Mouse (Mus musculus) G1E (cell line): Measurements from ENCODE around the gene Dpy30. TPM values are rescaled to one million over a fixed set of nuclear protein-coding genes. Genes with fewer than 3 reads are reported as not detected.

Experiments used
- ATAC-seq: 2 replicates; pipeline ENCODE4 v1.8.0; 2016; ENCODE audit warnings: mild to moderate bottlenecking; ENCODE audit not compliant: insufficient number of reproducible peaks, poor library complexity, low FRiP score, severe bottlenecking; ENCODE audit errors: extremely low read depth
- DNase-seq: peaks from one replicate; pipeline ENCODE4 v3.0.0; 2012; ENCODE audit warnings: low spot score
- H3K27me3 ChIP-seq: 2 replicates; pipeline ENCODE4 v1.6.1; 2012; ENCODE audit warnings: mild to moderate bottlenecking, low read length, inconsistent platforms; ENCODE audit not compliant: insufficient read depth
- H3K36me3 ChIP-seq: replicated peaks from 2 replicates; pipeline ENCODE3; 2012; ENCODE audit warnings: mild to moderate bottlenecking, inconsistent platforms
- H3K4me1 ChIP-seq: 2 replicates; pipeline ENCODE4 v1.6.1; 2012; ENCODE audit warnings: low read depth, low read length, inconsistent platforms, mixed read lengths; ENCODE audit not compliant: insufficient read depth
- H3K4me3 ChIP-seq: 2 replicates; pipeline ENCODE4 v1.5.1; 2012; ENCODE audit warnings: low read depth, mild to moderate bottlenecking, inconsistent platforms, low read length, moderate library complexity, mixed read lengths
- H3K9me3 ChIP-seq: replicated peaks from 2 replicates; pipeline ENCODE4 v1.6.1; 2012; ENCODE audit warnings: inconsistent platforms
- CTCF ChIP-seq: IDR thresholded peaks from 2 replicates; pipeline ENCODE4 v1.5.1; 2012; ENCODE audit warnings: low read depth, low read length, inconsistent platforms, mixed read lengths
- GATA1 ChIP-seq: IDR thresholded peaks from 2 replicates; pipeline ENCODE4 v1.6.1; 2012; ENCODE audit warnings: borderline replicate concordance, low read length, inconsistent platforms, mixed read lengths
- GATA2 ChIP-seq: IDR thresholded peaks from 2 replicates; pipeline ENCODE4 v1.6.1; 2012; ENCODE audit warnings: low read depth, low read length, inconsistent platforms, borderline replicate concordance
- POLR2AphosphoS5 ChIP-seq: IDR thresholded peaks from 2 replicates; pipeline ENCODE4 v1.6.1; 2012; ENCODE audit warnings: low read depth, low read length, inconsistent platforms; ENCODE audit not compliant: insufficient replicate concordance
- TAL1 ChIP-seq: conservative IDR thresholded peaks from 2 replicates; pipeline ENCODE4 v1.6.1; 2012; ENCODE audit warnings: low read depth, low read length, inconsistent platforms, mixed read lengths
- polyA plus RNA-seq: library from polyadenylated mRNA; stranded (reverse); fragments of >175 nt; gene quantifications from 2 replicates; pipeline ENCODE4 v1.2.3, GENCODE M21; 2012
- total RNA-seq, 2 experiments: library from RNA; stranded (forward) in 1 of 2; stranded (reverse) in 1 of 2; fragments of 200-1000 nt in 1 of 2; fragments of >200 nt in 1 of 2; fragmentation: Nextera tagmentation in 1 of 2; gene quantifications; 2 replicates each; pipeline ENCODE4 v1.2.3; 2014 to 2017

Gene Dpy30
- total and polyA plus RNA-seq, 3 experiments = 76.2 to 130 (median 106) TPM

DNA sequence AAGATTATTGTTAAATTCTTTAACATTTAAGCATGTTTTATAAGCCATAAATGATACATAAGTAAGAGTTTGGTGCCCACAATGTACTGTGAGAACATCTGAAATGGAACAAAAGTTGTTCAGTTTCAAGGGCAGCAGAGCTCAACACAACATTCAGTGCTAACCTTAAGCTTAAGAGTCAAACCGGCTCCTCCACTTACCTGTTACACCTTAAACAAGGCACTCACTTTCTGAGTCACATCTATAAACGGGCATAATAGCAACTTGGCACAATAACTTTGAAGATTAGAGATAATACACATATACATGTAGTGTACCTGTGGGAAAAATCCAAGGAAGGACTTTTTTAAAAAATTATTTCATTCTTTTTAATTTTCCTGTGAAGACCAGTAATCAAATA lies 38.0 kb downstream of the Dpy30 start:
- ATAC-seq = no peak
- no peak overlapping the region; the same call in 1 of the 2 replicates for H3K4me3 ChIP-seq
- H3K9me3 ChIP-seq = peaks cover 14% of the 10 kb centered on the region
- TF ChIP-seq POLR2AphosphoS5 = no peak
- no peak for TF ChIP-seq GATA2
- no peak for TF ChIP-seq CTCF
- TF ChIP-seq TAL1 = no peak
- TF ChIP-seq GATA1 = no peak
- H3K36me3 ChIP-seq = peaks cover 38% of the 10 kb centered on the region
- peaks cover 72% of the 10 kb centered on the region for H3K4me1 ChIP-seq
- no peak for DNase-seq
- no peaks in the 10 kb centered on the region for H3K27me3 ChIP-seq

DNA sequence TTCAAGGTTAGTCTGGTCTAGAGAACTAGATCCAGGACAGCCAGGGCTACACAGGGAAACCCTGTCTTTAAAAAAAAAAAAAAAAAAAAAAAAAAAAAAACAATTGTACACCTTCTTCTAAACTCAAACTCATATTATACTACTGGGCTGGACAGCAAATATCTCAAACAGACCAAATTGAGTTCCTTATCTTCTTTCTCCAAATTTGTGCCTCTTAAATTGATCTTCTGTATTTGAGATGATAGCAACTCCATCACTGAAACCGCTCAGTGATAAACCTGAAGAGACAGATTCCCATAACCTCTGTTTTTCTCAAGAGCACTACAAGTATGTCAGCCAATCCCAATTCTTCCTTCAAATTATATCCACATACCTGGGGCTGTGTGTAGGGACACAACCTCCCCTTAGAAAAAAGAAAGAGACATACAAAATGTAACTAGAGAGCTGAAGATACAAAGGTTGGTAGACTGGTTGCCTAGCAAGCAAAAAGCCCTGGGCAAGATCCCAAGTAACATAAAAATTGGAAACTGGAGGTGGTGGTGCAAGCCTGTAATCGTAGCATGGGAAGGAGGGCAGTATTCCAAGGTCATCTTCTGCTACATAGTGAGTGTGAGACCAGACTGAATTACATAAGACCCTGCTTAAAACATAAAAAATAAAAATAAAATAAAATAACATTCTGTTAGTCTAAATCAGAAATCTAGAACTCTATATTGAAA lies 39.2 kb downstream of the Dpy30 start:
- no peak for TF ChIP-seq POLR2AphosphoS5
- peak; percentile 37; the same call in 1 of the 2 replicates for TF ChIP-seq TAL1
- Histone ChIP-seq H3K4me3 (no peak overlapping the region), H3K4me1 (peaks cover 70% of the 10 kb centered on the region), H3K36me3 (peaks cover 38% of the 10 kb centered on the region), H3K9me3 (peaks cover 14% of the 10 kb centered on the region), H3K27me3 (no peaks in the 10 kb centered on the region)
- DNase-seq (no peak), ATAC-seq (peak; percentile 64)

DNA sequence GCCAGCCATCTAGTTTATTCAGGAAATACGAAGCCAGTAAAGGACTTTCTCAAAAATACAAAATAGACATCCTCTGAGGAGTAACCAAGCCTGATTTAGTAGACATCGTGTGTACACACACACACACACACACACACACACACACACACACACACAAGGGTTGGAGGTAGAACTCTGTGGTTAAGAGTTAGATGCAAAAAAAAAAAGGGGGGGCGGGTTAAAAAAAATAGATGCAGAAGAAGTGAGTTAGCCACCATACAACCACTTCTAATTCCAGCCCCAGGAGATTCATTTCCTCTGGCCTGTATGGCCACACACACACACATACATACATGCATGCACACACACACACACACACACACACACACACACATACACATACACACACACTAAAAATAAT lies 41.7 kb downstream of the Dpy30 start:
- Histone ChIP-seq H3K27me3 (no peaks in the 10 kb centered on the region), H3K4me1 (peaks cover 67% of the 10 kb centered on the region), H3K9me3 (no peaks in the 10 kb centered on the region), H3K36me3 (peaks cover 23% of the 10 kb centered on the region), H3K4me3 (no peak overlapping the region)
- ATAC-seq = no peak
- TF ChIP-seq GATA2 (no peak), POLR2AphosphoS5 (no peak), CTCF (no peak), TAL1 (no peak), GATA1 (no peak)
- DNase-seq = no peak

DNA sequence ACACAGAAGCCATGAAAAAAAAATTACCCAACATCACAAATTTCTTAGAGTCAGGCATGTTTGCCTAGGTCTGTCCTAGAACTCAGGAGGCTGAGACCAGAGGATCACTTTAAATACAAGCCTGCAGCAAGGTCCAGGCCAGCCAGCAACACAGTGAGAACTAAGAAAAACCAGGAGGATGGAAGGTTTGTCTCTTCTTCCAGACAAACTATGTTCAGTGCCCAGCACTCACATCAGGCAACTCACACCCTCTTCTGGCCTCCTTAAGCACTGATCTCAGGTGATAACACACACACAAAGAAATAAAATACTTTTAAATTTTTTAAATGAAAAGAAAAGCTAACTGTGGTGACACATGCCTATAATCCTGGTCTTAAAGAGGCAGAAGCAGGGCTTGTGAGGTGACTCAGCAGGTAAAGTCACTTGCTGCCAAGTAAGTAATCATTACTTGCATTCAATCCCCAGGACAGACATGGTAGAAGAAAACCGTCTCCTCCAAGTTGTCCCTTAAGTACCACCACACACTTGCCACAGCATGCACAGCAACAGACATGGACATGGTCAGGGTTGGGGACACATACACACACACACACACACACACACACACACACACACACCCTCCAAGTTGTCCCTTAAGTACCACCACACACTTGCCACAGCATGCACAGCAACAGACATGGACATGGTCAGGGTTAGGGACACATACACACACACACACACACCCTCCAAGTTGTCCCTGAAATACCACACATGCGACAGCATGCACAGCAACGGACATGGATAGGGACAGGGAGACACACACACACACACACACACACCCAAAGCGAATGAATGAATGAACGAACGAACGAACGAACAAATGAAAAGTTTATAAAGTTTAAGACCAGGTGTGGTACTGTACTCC lies 44.5 kb downstream of the Dpy30 start:
- ATAC-seq (peak; percentile 48), DNase-seq (no peak)
- Histone ChIP-seq H3K36me3 (peaks cover 22% of the 10 kb centered on the region), H3K9me3 (no peaks in the 10 kb centered on the region), H3K4me3 (no peak overlapping the region; the same call in 1 of the 2 replicates), H3K27me3 (no peaks in the 10 kb centered on the region), H3K4me1 (peaks cover 64% of the 10 kb centered on the region)
- TF ChIP-seq POLR2AphosphoS5 = no peak
- TF ChIP-seq CTCF = no peak
- no peak for TF ChIP-seq TAL1
- no peak for TF ChIP-seq GATA2
- no peak for TF ChIP-seq GATA1

DNA sequence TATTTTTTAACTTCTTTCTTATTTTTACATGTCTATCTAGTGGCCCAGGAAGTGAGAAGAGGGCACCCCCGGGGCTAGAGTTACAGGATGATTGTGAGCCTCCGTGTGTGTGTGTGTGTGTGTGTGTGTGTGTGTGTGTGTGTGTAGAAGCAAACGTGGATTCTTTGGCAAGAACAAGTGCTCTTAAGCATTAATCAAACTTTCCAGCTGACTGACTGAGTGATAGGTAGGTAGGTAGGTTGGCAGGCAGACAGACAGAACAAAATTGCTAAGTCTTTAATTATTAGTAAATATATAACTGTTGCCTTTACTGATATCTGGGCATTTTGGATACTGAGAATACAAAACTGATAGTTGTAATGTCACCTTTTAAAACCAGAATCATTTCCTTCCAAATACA lies 49.3 kb downstream of the Dpy30 start:
- Histone ChIP-seq H3K4me1 (peaks cover 70% of the 10 kb centered on the region), H3K27me3 (no peaks in the 10 kb centered on the region), H3K36me3 (peaks cover 9% of the 10 kb centered on the region), H3K9me3 (no peaks in the 10 kb centered on the region), H3K4me3 (no peak overlapping the region)
- ATAC-seq = no peak
- TF ChIP-seq CTCF = no peak
- TF ChIP-seq TAL1 = no peak
- no peak for TF ChIP-seq GATA1
- no peak for TF ChIP-seq GATA2
- TF ChIP-seq POLR2AphosphoS5 = no peak
- no peak for DNase-seq

DNA sequence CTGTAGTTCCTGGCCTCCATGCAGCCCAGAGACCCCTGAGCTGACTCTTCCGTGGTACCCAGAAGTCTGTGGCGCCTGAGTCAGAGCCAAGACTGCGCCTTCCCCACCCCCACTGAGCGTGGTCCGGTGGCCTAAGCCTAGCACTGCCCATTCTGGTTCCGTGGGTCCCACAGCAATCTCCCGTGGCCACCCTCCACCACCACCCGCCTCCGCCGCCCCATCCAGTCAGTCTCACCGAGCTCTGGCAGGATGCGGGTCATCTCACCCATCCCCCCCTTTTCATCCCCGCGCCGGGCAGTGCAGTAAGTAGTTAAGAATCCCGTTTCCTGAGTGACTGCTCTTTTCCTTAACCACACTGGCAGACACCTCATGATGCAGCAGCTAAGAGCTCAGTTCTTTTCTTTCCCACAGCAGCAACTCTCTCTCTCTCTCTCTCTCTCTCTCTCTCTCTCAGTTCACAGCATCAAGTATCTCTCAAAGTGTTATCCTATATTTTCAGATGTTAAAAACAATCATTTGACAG lies 51.0 kb downstream of the Dpy30 start:
- Histone ChIP-seq H3K4me3 (peak overlapping the region; percentile 74), H3K27me3 (no peaks in the 10 kb centered on the region), H3K4me1 (peaks cover 72% of the 10 kb centered on the region), H3K36me3 (peaks cover 19% of the 10 kb centered on the region), H3K9me3 (peaks cover 4% of the 10 kb centered on the region; the same call in 1 of the 2 replicates)
- TF ChIP-seq GATA1 (no peak), GATA2 (no peak), TAL1 (no peak)
- no peak for DNase-seq
- ATAC-seq = peak; percentile 62
